Mouse (Mus musculus) stomach, embryonic 16.5 days (tissue): ENCODE measurements around the gene Gm4312. TPM values are rescaled to one million over a fixed set of nuclear protein-coding genes. Genes with fewer than 3 reads are reported as not detected.
"Not testable (repeated sequence)": the region's sequence is repeated elsewhere in the genome, so short reads cannot be mapped to it uniquely, and the experiment has no call there.

Experiments used
- ATAC-seq: fragments of 200-750 bp; cut with Nextera tagmentation; 2 replicates; pipeline ENCODE4 v1.8.0; 2017; ENCODE audit warnings: moderate number of reproducible peaks, moderate TSS enrichment; ENCODE audit not compliant: insufficient read depth, low FRiP score
- H3K27ac ChIP-seq: fragments of 300-500 bp; sonication (generic); 2 replicates; pipeline ENCODE4 v1.5.1; 2014; ENCODE audit warnings: low read length
- H3K27me3 ChIP-seq: fragments of 300-500 bp; sonication (generic); 2 replicates; pipeline ENCODE4 v1.6.1; 2014; ENCODE audit warnings: low read length, control low read depth, mixed read lengths; ENCODE audit not compliant: control insufficient read depth, insufficient read depth
- H3K36me3 ChIP-seq: fragments of 300-500 bp; sonication (generic); 2 replicates; pipeline ENCODE4 v1.6.1; 2014; ENCODE audit warnings: low read length; ENCODE audit not compliant: control insufficient read depth, insufficient read depth
- H3K4me1 ChIP-seq: fragments of 300-500 bp; sonication (generic); 2 replicates; pipeline ENCODE4 v1.6.1; 2014; ENCODE audit warnings: low read length, control low read depth, mixed read lengths; ENCODE audit not compliant: control insufficient read depth, insufficient read depth
- H3K4me2 ChIP-seq: fragments of 300-500 bp; sonication (generic); 2 replicates; pipeline ENCODE4 v1.6.1; 2014; ENCODE audit warnings: low read depth, low read length, mixed read lengths
- H3K4me3 ChIP-seq: fragments of 300-500 bp; sonication (generic); replicated peaks from 2 replicates; pipeline ENCODE4 v1.5.1; 2014; ENCODE audit warnings: mild to moderate bottlenecking, low read length
- H3K9ac ChIP-seq: fragments of 300-500 bp; sonication (generic); 2 replicates; pipeline ENCODE4 v1.6.1; 2014; ENCODE audit warnings: low read length
- H3K9me3 ChIP-seq: fragments of 300-500 bp; sonication (generic); replicated peaks from 2 replicates; pipeline ENCODE4 v1.6.1; 2016; ENCODE audit warnings: low read length, control low read depth; ENCODE audit not compliant: control insufficient read depth
- WGBS: fragments of 180-500 bp; shearing (Covaris S2); extraction: QIAGEN DNeasy Blood & Tissue Kit; methylation state at CpG from one replicate; pipeline ENCODE4 v1.1.7; 2014; 5-methylcytosine and 5-hydroxymethylcytosine counted together
- polyA plus RNA-seq: library from polyadenylated mRNA; unstranded; fragments of >200 nt; fragmentation: Nextera tagmentation; extraction: Ambion mirVana; gene quantifications from 2 replicates; pipeline ENCODE4 v1.2.1, GENCODE M21; 2015

Gene Gm4312
- polyA plus RNA-seq, 1 experiment from 2014 or later, result not detected

GRCm38 (mm10) chr10:100335376-100335775 lies 47.0 kb downstream of the Gm4312 start, which contains the start of gene Gm4301:
Gene Gm4301, plus strand, starts transcription at chr10:100335676.
- not testable (repeated sequence) for H3K9ac ChIP-seq, H3K36me3 ChIP-seq, H3K4me3 ChIP-seq, H3K27ac ChIP-seq, H3K4me1 ChIP-seq, ATAC-seq, H3K27me3 ChIP-seq, H3K9me3 ChIP-seq, H3K4me2 ChIP-seq
- no CpG with 5 or more reads among the region's 2 CpGs for WGBS

Other genes starting within 250 kb of the Gm4312 start
- not detected in 2 replicates for gene Gm4301, start 46.9 kb downstream of the Gm4312 start, polyA plus RNA-seq
- gene Gm4302, start 41.7 kb downstream of the Gm4312 start, polyA plus RNA-seq, result not detected in 2 replicates
- not detected in 2 replicates for gene Gm4303, start 36.6 kb downstream of the Gm4312 start, polyA plus RNA-seq
- not detected in 2 replicates for gene Gm4305, start 31.5 kb downstream of the Gm4312 start, polyA plus RNA-seq
- not detected in 2 replicates for gene Gm4307, start 21.2 kb downstream of the Gm4312 start, polyA plus RNA-seq
- gene Tmtc3, start 104.8 kb upstream of the Gm4312 start, polyA plus RNA-seq, result 22.2 and 23.5 TPM in 2 replicates
- gene Cep290, start 105.0 kb upstream of the Gm4312 start, polyA plus RNA-seq, result 4.0 and 4.8 TPM in 2 replicates
- 7.2 and 7.9 TPM in 2 replicates for gene 4930430F08Rik, start 207.9 kb upstream of the Gm4312 start, polyA plus RNA-seq
- gene 1700017N19Rik, start 207.9 kb upstream of the Gm4312 start, polyA plus RNA-seq, result not detected in 2 replicates